Mouse (Mus musculus) heart, postnatal 0 days (tissue): ENCODE measurements around the gene Hmgcs1. TPM values are rescaled to one million over a fixed set of nuclear protein-coding genes. Genes with fewer than 3 reads are reported as not detected.

Experiments used
- ATAC-seq: fragments of 200-750 bp; cut with Nextera tagmentation; 2 replicates; pipeline ENCODE4 v1.8.0; 2017; ENCODE audit warnings: low read depth, moderate number of reproducible peaks, moderate library complexity; ENCODE audit not compliant: insufficient read depth
- DNase-seq: peaks from one replicate; pipeline ENCODE4 v3.0.0-alpha.2; 2016; ENCODE audit warnings: low spot score
- H3K27ac ChIP-seq: fragments of 300-500 bp; sonication (generic); 2 replicates; pipeline ENCODE4 v1.5.1; 2014; ENCODE audit warnings: low read depth, mild to moderate bottlenecking
- H3K27me3 ChIP-seq: fragments of 300-500 bp; sonication (generic); 2 replicates; pipeline ENCODE4 v1.6.1; 2014; ENCODE audit warnings: low read length, mixed read lengths; ENCODE audit not compliant: control insufficient read depth, insufficient read depth
- H3K36me3 ChIP-seq: fragments of 300-500 bp; sonication (generic); replicated peaks from 2 replicates; pipeline ENCODE4 v1.6.1; 2014; ENCODE audit warnings: low read length, mixed read lengths; ENCODE audit not compliant: control insufficient read depth, insufficient read depth
- H3K4me1 ChIP-seq: fragments of 300-500 bp; sonication (generic); 2 replicates; pipeline ENCODE4 v1.6.1; 2014; ENCODE audit warnings: antibody characterized with exemption; ENCODE audit not compliant: control insufficient read depth, insufficient read depth
- H3K4me2 ChIP-seq: fragments of 300-500 bp; sonication (generic); 2 replicates; pipeline ENCODE4 v1.6.1; 2014; ENCODE audit warnings: low read depth, mild to moderate bottlenecking, low read length, moderate library complexity
- H3K4me3 ChIP-seq: fragments of 300-500 bp; sonication (generic); 2 replicates; pipeline ENCODE4 v1.5.1; 2014; ENCODE audit warnings: low read depth, low read length
- H3K9ac ChIP-seq: fragments of 300-500 bp; sonication (generic); replicated peaks from 2 replicates; pipeline ENCODE4 v1.6.1; 2014; ENCODE audit warnings: low read depth, low read length, mixed read lengths
- H3K9me3 ChIP-seq: fragments of 300-500 bp; sonication (generic); replicated peaks from 2 replicates; pipeline ENCODE4 v1.6.1; 2016; ENCODE audit warnings: low read length; ENCODE audit not compliant: control insufficient read depth
- CTCF ChIP-seq: IDR thresholded peaks from 2 replicates; pipeline ENCODE4 v1.5.1; 2016; ENCODE audit warnings: antibody characterized with exemption, control low read depth, low read depth
- EP300 ChIP-seq: IDR thresholded peaks from 2 replicates; pipeline ENCODE4 v1.6.1; 2016; ENCODE audit warnings: antibody characterized with exemption, low read depth
- WGBS: fragments of 180-500 bp; shearing (Covaris S2); extraction: QIAGEN DNeasy Blood & Tissue Kit; methylation state at CpG from one replicate; pipeline ENCODE4 v1.1.7; 2014; 5-methylcytosine and 5-hydroxymethylcytosine counted together
- polyA plus RNA-seq: library from polyadenylated mRNA; unstranded; fragments of >200 nt; fragmentation: Nextera tagmentation; extraction: Ambion mirVana; gene quantifications from 2 replicates; pipeline ENCODE4 v1.2.1, GENCODE M21; 2015
- total RNA-seq: library from RNA; depleted of rRNA; stranded (reverse); fragments of >200 nt; gene quantifications from 2 replicates; pipeline ENCODE4 v1.2.3, GENCODE M21; 2014; ENCODE audit warnings: low replicate concordance

The Hmgcs1 gene
- total and polyA plus RNA-seq, 2 experiments from 2014 or later: 42.6 to 66.2 TPM

DNA sequence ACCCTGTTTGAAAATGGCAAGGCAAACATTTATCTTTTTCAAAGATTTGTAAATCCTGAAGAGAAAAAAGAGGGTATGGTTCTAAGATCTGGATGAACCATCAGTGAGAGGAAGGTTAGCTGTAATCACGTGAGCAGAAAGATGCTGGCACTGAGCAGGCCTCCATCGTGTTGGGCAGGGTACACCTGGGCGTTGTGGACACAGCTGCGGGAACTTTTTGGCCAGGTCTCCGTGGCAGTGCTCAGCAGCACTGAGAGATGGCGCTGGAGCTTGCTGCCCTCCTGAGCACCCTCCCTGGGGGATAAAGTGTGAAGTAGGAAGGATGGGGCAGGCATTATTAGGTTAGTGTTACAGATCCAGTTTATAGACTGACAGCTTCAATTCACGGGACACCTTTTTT lies 16.8 kb downstream of the Hmgcs1 start:
- H3K36me3 ChIP-seq: peaks cover 56% of the 10 kb centered on the region
- H3K27ac ChIP-seq: no peak overlapping the region
- H3K4me2 ChIP-seq: no peak overlapping the region
- ATAC-seq: no peak
- H3K9ac ChIP-seq: no peak overlapping the region
- no peak for TF ChIP-seq CTCF
- TF ChIP-seq EP300: no peak
- 71% methylated on average over 7 of the region's 7 CpGs for WGBS
- H3K4me1 ChIP-seq: peaks cover 6% of the 10 kb centered on the region
- no peak for DNase-seq
- H3K9me3 ChIP-seq: no peaks in the 10 kb centered on the region
- no peaks in the 10 kb centered on the region for H3K27me3 ChIP-seq
- H3K4me3 ChIP-seq: no peak overlapping the region

DNA sequence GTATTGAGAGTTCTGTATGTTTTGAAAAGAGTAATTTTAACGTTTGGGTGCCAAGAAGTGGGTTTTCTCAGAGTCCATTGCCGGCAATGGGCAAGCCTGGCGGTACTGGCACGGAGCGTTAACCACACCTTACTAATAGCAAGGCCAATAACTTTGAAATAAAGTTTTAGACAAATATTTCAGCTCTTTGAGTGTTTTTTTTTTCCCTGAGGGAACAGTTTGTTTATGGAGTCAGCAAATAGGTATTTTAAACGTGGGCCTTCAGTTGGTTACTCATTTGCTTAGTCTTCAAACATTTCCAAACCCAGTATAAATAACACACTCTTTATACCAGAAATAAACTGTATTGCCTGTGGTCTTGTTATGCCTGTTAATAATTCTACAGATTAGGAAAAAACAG lies 17.7 kb downstream of the Hmgcs1 start:
- Histone ChIP-seq H3K9ac (no peak overlapping the region), H3K4me2 (no peak overlapping the region), H3K27ac (no peak overlapping the region), H3K4me1 (peaks cover 6% of the 10 kb centered on the region), H3K27me3 (no peaks in the 10 kb centered on the region), H3K9me3 (no peaks in the 10 kb centered on the region), H3K4me3 (no peak overlapping the region), H3K36me3 (peaks cover 46% of the 10 kb centered on the region)
- TF ChIP-seq EP300 (no peak), CTCF (no peak)
- WGBS: 91% methylated on average over 6 of the region's 6 CpGs
- ATAC-seq (no peak), DNase-seq (no peak)

DNA sequence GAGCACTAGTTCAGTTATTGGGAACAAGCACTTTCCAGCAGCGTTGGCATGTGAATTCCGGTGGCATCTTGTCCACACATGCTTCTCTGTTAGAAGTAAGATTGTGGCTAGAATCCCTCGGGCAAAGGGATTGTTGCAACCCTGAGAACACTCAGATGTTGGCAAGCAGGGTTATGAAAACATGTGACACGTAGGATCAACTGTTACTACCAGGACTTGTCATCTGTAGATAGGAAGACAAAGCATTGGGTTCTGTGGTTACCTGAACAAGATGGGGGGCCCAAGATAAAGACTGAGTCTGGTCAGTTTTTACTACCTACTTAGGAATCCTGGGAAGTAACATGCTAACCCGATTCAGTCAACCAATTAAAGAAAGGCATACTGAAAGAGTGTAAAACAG lies 18.8 kb downstream of the Hmgcs1 start:
- no peak overlapping the region for H3K27ac ChIP-seq
- H3K4me3 ChIP-seq: no peak overlapping the region
- no peak overlapping the region for H3K9ac ChIP-seq
- DNase-seq (no peak), ATAC-seq (no peak)
- no peak for TF ChIP-seq EP300
- TF ChIP-seq CTCF: no peak
- no peaks in the 10 kb centered on the region for H3K9me3 ChIP-seq
- H3K4me1 ChIP-seq: peaks cover 6% of the 10 kb centered on the region
- 60% methylated on average over 5 of the region's 5 CpGs for WGBS
- H3K36me3 ChIP-seq: peaks cover 36% of the 10 kb centered on the region
- no peaks in the 10 kb centered on the region for H3K27me3 ChIP-seq
- H3K4me2 ChIP-seq: no peak overlapping the region

DNA sequence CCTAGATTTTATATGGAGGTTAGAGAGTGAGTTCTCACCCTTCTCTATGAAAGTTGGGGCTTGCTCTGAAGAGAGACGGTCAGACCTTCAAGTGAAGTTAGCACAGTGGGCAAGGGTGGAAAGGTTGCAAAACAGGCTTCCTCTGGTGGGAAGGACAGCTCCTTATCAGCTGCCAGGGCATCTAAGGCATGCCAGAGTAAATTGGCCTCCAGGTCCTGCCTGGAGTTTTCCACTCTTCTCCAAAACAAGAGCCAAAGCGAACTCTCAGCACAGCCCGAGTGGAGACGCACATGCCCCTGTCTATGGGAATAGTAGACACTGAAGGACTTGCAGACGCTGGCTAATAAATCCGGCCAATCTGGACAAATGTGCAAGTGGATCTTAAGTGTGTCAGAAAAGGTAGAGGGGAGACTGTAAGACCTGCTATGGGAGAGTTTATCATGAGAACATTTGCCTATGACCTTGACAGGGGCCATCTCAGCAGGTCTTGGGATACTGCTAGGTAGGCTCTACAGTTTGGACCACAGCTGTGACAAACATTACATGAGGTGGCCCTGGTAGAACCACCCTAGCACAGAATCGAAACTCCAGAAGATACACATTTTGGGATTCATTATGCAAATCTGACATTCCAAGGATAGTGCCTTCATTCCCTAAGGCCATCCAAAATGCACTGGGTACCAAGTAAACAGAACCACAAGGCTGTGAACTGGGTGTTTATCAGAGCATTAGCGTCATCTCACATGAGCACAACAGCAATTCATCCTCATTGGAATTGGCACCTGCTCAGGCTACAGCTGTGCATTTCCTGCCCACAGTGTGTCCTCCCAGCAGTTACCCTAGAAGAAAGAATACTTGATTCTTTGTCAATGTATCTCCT lies 19.4 kb downstream of the Hmgcs1 start:
- ATAC-seq (no peak; the same call in 1 of the 2 replicates), DNase-seq (no peak)
- Histone ChIP-seq H3K4me3 (no peak overlapping the region), H3K4me2 (no peak overlapping the region), H3K27me3 (no peaks in the 10 kb centered on the region), H3K4me1 (peaks cover 6% of the 10 kb centered on the region), H3K9me3 (no peaks in the 10 kb centered on the region), H3K27ac (no peak overlapping the region), H3K9ac (no peak overlapping the region), H3K36me3 (peaks cover 29% of the 10 kb centered on the region)
- TF ChIP-seq CTCF (no peak), EP300 (no peak)
- 66% methylated on average over 8 of the region's 8 CpGs for WGBS

DNA sequence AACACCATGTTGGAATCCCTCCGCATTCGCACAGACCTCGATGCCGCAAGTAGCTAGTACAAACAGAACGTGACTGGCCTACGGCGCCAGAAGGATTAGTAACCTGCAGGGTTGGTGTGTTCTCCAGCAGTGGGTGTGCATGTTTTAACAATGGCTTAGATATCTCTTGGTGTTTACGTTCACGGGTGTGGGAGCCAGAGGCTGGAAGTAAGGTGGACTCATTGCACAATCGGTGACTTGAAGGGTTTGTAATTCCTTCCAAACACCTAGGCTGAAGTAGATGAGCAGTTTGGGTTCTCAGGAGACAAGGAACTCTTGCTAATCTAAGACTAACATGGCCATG lies 20.1 kb downstream of the Hmgcs1 start:
- ATAC-seq: no peak
- Histone ChIP-seq H3K9ac (no peak overlapping the region), H3K4me3 (no peak overlapping the region), H3K36me3 (peaks cover 23% of the 10 kb centered on the region), H3K4me2 (no peak overlapping the region), H3K4me1 (peaks cover 6% of the 10 kb centered on the region), H3K9me3 (no peaks in the 10 kb centered on the region), H3K27me3 (no peaks in the 10 kb centered on the region), H3K27ac (no peak overlapping the region)
- 93% methylated on average over 10 of the region's 10 CpGs for WGBS
- no peak for DNase-seq
- no peak for TF ChIP-seq CTCF
- no peak for TF ChIP-seq EP300

GRCm38 (mm10) chr13:119712463-119712862 lies 22.3 kb downstream of the Hmgcs1 start:
- TF ChIP-seq CTCF: no peak
- no peak for TF ChIP-seq EP300
- Histone ChIP-seq H3K27ac (no peak overlapping the region), H3K4me2 (no peak overlapping the region), H3K9ac (no peak overlapping the region), H3K9me3 (no peaks in the 10 kb centered on the region), H3K4me1 (peaks cover 6% of the 10 kb centered on the region), H3K36me3 (peaks cover 8% of the 10 kb centered on the region; the same call in 1 of the 2 replicates), H3K27me3 (no peaks in the 10 kb centered on the region), H3K4me3 (no peak overlapping the region)
- 85% methylated on average over 11 of the region's 11 CpGs for WGBS
- no peak for DNase-seq
- no peak for ATAC-seq
